Mouse (Mus musculus) stomach, embryonic 14.5 days (tissue): ENCODE measurements at regions not wholly inside any gene's neighbourhood (a gene's known extent, or its start where the extent isn't known, plus 50 kb on each side); places are given as distances from the start of the nearest gene placed in this dataset.

Source experiments
- ATAC-seq: fragments of 200-750 bp; cut with Nextera tagmentation; 2 replicates; pipeline ENCODE4 v1.8.0; 2017; ENCODE audit warnings: low read depth, moderate TSS enrichment; ENCODE audit not compliant: insufficient number of reproducible peaks, insufficient read depth, low FRiP score
- H3K27ac ChIP-seq: fragments of 300-500 bp; sonication (generic); 2 replicates; pipeline ENCODE4 v1.5.1; 2014; ENCODE audit warnings: mild to moderate bottlenecking, low read length, moderate library complexity, mixed read lengths
- H3K27me3 ChIP-seq: fragments of 300-500 bp; sonication (generic); 2 replicates; pipeline ENCODE4 v1.6.1; 2014; ENCODE audit warnings: low read length, control low read depth, mixed read lengths; ENCODE audit not compliant: control insufficient read depth, insufficient read depth
- H3K36me3 ChIP-seq: fragments of 300-500 bp; sonication (generic); 2 replicates; pipeline ENCODE4 v1.6.1; 2014; ENCODE audit warnings: mild to moderate bottlenecking, control low read depth, low read length, moderate library complexity, mixed read lengths; ENCODE audit not compliant: control insufficient read depth, insufficient read depth
- H3K4me1 ChIP-seq: fragments of 300-500 bp; sonication (generic); 2 replicates; pipeline ENCODE4 v1.6.1; 2014; ENCODE audit warnings: low read length, control low read depth, mixed read lengths; ENCODE audit not compliant: control insufficient read depth, insufficient read depth
- H3K4me2 ChIP-seq: fragments of 300-500 bp; sonication (generic); replicated peaks from 2 replicates; pipeline ENCODE4 v1.6.1; 2014; ENCODE audit warnings: low read depth, low read length, control low read depth
- H3K4me3 ChIP-seq: fragments of 300-500 bp; sonication (generic); 2 replicates; pipeline ENCODE4 v1.5.1; 2014; ENCODE audit warnings: low read depth, low read length, control low read depth
- H3K9ac ChIP-seq: fragments of 300-500 bp; sonication (generic); replicated peaks from 2 replicates; pipeline ENCODE4 v1.6.1; 2014; ENCODE audit warnings: low read depth, mild to moderate bottlenecking, control low read depth, low read length, moderate library complexity, mixed read lengths
- H3K9me3 ChIP-seq: fragments of 300-500 bp; sonication (generic); 2 replicates; pipeline ENCODE4 v1.6.1; 2016; ENCODE audit warnings: low read depth, low read length, control low read depth; ENCODE audit not compliant: control insufficient read depth
- WGBS: fragments of 180-500 bp; shearing (Covaris S2); extraction: QIAGEN DNeasy Blood & Tissue Kit; methylation state at CpG from one replicate; pipeline ENCODE4 v1.1.7; 2014; 5-methylcytosine and 5-hydroxymethylcytosine counted together

DNA sequence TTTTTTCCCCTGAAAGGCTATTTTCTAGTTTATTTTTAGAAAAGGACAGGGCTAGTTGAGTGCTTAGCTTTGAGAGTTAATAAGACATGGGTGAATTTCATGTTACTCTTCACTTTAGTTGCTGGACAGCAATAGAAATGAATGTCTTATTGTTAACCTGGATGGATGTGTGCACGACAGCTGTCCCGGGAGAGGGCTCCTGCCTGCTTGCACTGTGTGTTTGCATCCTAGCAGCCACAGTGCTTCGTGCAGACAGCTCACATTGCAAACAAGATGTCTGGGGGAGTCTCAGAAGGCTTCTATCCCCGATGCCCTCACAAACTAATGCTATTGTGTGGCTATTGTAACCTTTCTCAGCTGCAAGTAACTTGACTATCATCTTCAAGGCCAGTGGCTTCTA is 221.0 kb downstream of the Mex3b start:
- Histone ChIP-seq H3K36me3 (no peaks in the 10 kb centered on the region), H3K4me3 (no peak overlapping the region), H3K27me3 (no peaks in the 10 kb centered on the region), H3K4me2 (no peak overlapping the region), H3K9me3 (no peaks in the 10 kb centered on the region), H3K27ac (no peak overlapping the region), H3K4me1 (peaks cover 8% of the 10 kb centered on the region), H3K9ac (no peak overlapping the region)
- 37% methylated on average over 4 of the region's 4 CpGs for WGBS
- no peak for ATAC-seq

DNA sequence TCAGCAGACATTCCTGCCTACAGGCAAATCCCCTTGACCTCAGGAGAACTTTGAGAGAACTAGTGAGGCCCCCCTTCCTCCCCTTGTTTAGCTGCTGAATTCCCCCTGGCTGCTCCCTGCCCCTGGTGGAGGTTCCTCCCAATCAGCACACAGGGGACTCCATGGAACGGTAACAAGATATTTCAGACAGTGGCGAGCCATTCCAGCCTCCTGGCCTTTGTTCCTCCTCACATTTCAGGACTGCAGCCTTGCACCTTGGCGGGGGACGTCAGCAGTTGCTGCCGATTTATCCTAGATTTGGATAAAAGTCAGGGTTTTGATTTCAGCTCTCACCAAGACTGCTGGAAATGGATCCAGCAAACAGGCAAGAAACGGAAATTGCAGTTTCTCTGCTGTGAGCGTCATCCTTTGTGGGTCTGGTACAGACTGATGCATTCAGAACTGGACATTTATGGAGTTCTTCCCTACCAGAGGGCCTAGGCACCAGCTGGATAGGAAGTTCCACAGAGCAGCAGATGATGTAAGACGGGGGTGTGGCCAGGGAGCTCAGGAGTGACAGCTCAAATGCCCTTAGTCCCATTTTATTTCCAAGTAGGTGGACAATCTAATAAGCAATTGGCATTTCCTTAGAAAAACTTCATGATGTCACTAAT is 222.3 kb downstream of the Mex3b start:
- 16% methylated on average over 8 of the region's 8 CpGs for WGBS
- peak overlapping the region; percentile 36; the same call in 1 of the 2 replicates for H3K27ac ChIP-seq
- 0 out of 2 replicates have a peak, but pooled peaks have one; percentile 46 for ATAC-seq

DNA sequence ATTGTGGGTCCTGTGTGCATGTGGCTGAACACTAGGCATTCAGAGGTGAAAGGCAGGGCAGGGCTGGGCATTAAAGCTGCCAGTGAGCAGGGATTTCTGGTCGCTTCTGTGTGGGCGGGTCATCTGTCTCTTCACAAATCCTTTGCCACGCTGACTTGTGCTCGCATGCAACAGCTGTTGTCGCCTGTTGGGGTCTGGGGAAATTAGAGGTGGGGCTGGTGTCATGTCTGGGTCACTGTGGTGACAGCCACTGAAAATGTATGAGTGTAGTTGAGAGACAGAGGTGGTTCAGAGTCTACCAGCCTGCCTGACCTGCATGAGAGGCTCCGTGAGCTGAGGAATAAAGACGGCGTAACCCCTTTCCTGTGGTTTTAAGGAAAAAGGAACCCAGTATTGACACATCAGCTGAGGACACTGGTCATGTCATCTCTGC is 226.8 kb downstream of the Mex3b start:
- ATAC-seq: 0 out of 2 replicates have a peak, but pooled peaks have one; percentile 18
- WGBS: 38% methylated on average over 8 of the region's 8 CpGs

More for the DNA sequence above, 222.3 kb downstream of the Mex3b start:
- H3K4me1 ChIP-seq: peaks cover 8% of the 10 kb centered on the region
- no peaks in the 10 kb centered on the region for H3K27me3 ChIP-seq
- no peak overlapping the region for H3K4me2 ChIP-seq
- no peak overlapping the region for H3K9ac ChIP-seq
- no peaks in the 10 kb centered on the region for H3K9me3 ChIP-seq
- no peaks in the 10 kb centered on the region for H3K36me3 ChIP-seq
- no peak overlapping the region for H3K4me3 ChIP-seq

DNA sequence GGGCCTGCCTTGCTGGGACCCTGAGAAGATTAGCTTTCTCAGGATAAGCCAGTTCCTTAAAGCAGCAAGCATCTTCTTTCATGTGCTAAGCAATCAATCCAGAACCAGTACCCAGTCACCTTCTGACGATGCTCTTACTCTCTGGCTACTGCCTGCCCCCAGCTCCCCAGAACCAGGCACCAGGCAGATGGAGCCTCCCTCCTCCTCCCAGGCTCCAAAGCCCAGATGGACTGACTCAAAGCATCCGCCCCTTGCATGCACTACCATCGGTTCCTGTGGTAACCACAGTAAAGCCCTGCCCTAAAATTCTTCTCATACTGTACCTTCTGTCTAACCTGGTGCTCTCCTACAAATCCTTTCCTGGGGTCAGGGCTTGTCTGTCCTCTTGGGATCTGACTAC is 227.8 kb downstream of the Mex3b start:
- Histone ChIP-seq H3K27ac (no peak overlapping the region), H3K4me3 (no peak overlapping the region), H3K9ac (no peak overlapping the region), H3K4me1 (no peaks in the 10 kb centered on the region), H3K4me2 (no peak overlapping the region), H3K27me3 (no peaks in the 10 kb centered on the region), H3K36me3 (no peaks in the 10 kb centered on the region), H3K9me3 (no peaks in the 10 kb centered on the region)
- 46% methylated on average over 3 of the region's 3 CpGs for WGBS
- ATAC-seq: no peak

More for the DNA sequence above, 226.8 kb downstream of the Mex3b start:
- H3K27me3 ChIP-seq: no peaks in the 10 kb centered on the region
- peaks cover 5% of the 10 kb centered on the region for H3K4me1 ChIP-seq
- no peaks in the 10 kb centered on the region for H3K9me3 ChIP-seq
- H3K36me3 ChIP-seq: no peaks in the 10 kb centered on the region
- H3K9ac ChIP-seq: no peak overlapping the region
- no peak overlapping the region for H3K4me3 ChIP-seq
- H3K4me2 ChIP-seq: no peak overlapping the region
- no peak overlapping the region for H3K27ac ChIP-seq

DNA sequence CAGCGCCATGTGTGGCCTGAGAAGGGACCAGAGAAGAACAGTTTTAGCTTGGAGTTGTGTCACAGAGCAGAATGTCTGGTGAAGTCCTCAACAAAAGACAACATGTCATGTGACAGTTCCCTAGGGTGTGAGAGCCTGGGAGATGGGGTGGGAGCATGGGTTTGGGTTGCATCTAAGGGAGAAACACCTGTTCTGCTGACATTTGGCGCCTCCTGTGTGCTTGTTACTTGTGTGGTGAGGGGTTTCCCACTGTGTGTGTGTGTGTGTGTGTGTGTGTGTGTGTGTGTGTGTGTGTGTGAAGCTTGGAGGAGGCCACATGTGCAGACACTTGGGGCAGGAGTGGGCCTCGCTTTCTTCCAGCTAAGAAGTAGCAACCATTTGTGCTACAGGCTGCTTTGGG is 228.5 kb downstream of the Mex3b start:
- no peaks in the 10 kb centered on the region for H3K4me1 ChIP-seq
- no peaks in the 10 kb centered on the region for H3K9me3 ChIP-seq
- H3K4me3 ChIP-seq: no peak overlapping the region
- WGBS: 89% methylated on average over 3 of the region's 3 CpGs
- H3K36me3 ChIP-seq: no peaks in the 10 kb centered on the region
- H3K9ac ChIP-seq: no peak overlapping the region
- H3K4me2 ChIP-seq: no peak overlapping the region
- ATAC-seq: no peak
- H3K27me3 ChIP-seq: no peaks in the 10 kb centered on the region
- no peak overlapping the region for H3K27ac ChIP-seq

DNA sequence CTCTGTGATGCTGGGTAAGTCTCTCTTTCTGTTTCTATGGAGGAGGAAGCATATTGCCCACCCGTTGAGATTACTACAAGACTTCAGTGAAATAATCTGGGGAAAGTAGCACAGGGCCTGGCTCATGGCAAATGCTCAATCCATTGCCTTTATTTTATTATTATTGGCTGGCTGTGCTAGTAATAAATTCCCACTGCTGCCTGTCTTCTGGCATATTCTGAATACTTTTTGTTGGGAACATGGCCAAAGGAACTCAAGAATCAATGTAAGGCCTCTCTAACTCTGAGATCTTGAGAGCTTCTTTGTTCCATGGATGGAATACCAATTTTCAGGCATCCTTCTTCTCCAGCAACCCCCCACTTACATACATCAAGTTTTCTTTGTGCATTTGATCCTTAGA is 237.3 kb downstream of the Mex3b start:
- no peak overlapping the region for H3K27ac ChIP-seq
- H3K4me1 ChIP-seq: no peaks in the 10 kb centered on the region
- no peak overlapping the region for H3K9ac ChIP-seq
- H3K27me3 ChIP-seq: no peaks in the 10 kb centered on the region
- no peak for ATAC-seq
- H3K4me3 ChIP-seq: no peak overlapping the region
- 83% methylated on average over 1 of the region's 1 CpGs for WGBS
- no peaks in the 10 kb centered on the region for H3K36me3 ChIP-seq
- H3K9me3 ChIP-seq: no peaks in the 10 kb centered on the region
- H3K4me2 ChIP-seq: no peak overlapping the region

DNA sequence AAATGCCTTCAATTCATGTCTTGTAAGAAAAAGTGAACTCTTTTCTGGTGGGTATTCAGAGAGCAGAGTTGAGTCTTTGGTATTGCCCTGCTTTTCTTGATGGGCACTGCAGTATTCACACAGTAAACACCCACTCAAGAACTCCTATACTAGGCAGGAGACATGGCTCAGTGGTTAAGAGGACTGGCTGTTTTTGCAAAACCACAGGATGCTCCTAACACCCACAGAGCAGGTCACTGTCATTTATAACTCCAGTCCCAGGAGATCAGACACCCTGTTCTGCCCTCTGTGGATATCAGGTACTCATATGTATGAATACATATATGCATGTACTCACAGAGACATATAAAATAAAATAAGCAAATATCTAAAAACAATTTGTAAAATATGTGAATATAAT is 238.5 kb downstream of the Mex3b start:
- no peak overlapping the region for H3K4me2 ChIP-seq
- no peak overlapping the region for H3K4me3 ChIP-seq
- H3K4me1 ChIP-seq: no peaks in the 10 kb centered on the region
- ATAC-seq: no peak
- no peak overlapping the region for H3K27ac ChIP-seq
- H3K27me3 ChIP-seq: no peaks in the 10 kb centered on the region
- H3K9me3 ChIP-seq: no peaks in the 10 kb centered on the region
- no peaks in the 10 kb centered on the region for H3K36me3 ChIP-seq
- no peak overlapping the region for H3K9ac ChIP-seq

DNA sequence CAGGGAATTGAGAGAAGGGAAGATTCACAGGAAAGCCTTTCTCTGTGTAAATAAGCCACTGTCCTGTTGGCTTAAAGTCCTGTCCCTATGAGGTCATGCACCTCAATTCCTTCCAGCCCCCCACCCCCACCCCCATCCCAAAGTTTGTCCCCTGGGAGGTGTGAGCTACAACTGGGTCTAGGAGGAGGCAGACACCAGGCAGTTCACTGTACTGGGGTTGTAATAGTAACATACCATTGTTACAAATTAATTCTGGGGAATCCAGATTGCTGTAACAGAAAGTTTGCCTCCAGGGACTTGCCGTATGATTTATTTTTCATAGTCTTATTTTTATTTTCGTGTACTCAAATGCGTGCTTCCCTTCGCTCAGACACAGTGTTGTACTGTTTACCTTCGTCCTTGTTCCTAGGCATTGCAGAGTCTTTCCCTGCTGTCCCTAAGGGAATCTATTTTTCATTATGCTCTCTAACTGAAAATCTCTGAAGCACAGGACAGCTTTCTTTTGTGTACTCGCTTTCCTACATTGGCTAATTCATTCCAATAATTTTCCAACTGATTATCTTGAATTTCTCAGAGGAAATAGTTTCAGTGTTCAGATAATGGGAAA is 244.2 kb downstream of the Mex3b start:
- Histone ChIP-seq H3K27me3 (no peaks in the 10 kb centered on the region), H3K27ac (no peak overlapping the region), H3K9me3 (no peaks in the 10 kb centered on the region), H3K4me2 (no peak overlapping the region), H3K36me3 (no peaks in the 10 kb centered on the region), H3K4me1 (no peaks in the 10 kb centered on the region), H3K4me3 (no peak overlapping the region), H3K9ac (no peak overlapping the region)
- 83% methylated on average over 6 of the region's 6 CpGs for WGBS
- no peak for ATAC-seq

DNA sequence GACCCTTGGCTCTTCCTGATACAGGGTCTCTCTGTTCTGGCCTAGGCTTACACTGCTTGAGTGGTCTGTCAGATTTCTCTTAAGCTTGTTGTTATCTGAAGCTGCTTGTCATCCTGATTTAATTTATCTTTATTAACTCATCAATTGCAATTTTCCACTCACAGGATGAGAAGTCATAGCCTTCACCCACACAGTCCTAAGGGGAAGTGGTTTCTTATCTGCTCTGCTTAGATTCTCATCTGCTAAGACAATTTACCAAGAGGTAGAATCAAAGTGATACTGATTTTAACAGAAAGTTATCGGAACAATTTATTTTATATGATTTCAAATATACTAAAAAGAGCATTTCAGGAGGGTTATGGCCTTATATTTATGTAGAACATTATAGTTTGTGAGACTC is 249.4 kb downstream of the Mex3b start:
- 89% methylated on average over 1 of the region's 1 CpGs for WGBS
- no peak overlapping the region for H3K4me3 ChIP-seq
- no peak for ATAC-seq
- no peaks in the 10 kb centered on the region for H3K4me1 ChIP-seq
- H3K9me3 ChIP-seq: no peaks in the 10 kb centered on the region
- no peaks in the 10 kb centered on the region for H3K36me3 ChIP-seq
- no peaks in the 10 kb centered on the region for H3K27me3 ChIP-seq
- H3K27ac ChIP-seq: no peak overlapping the region
- H3K9ac ChIP-seq: no peak overlapping the region
- no peak overlapping the region for H3K4me2 ChIP-seq
